Mouse (Mus musculus): ENCODE results near the gene Ccdc28b. TPM values are rescaled to one million over a fixed set of nuclear protein-coding genes. Genes with fewer than 3 reads are reported as not detected.

Ccdc28b gene
- total and polyA plus RNA-seq, 2 experiments from 2014 or later, result 78.8 to 174 TPM

- ATAC-seq (ENCODE audit: low FRiP score) (no peak), DNase-seq (ENCODE audit: low spot score) (no peak)
- Histone ChIP-seq H3K36me3 (ENCODE audit: insufficient read depth, low read length) (peaks cover 3% of the 10 kb centered on the region; the same call in 1 of the 2 replicates), H3K27ac (ENCODE audit: low read depth, low read length) (no peak overlapping the region), H3K9me3 (ENCODE audit: low read length) (no peaks in the 10 kb centered on the region), H3K4me2 (ENCODE audit: low read depth, low read length, poor library complexity, severe bottlenecking) (no peak overlapping the region), H3K9ac (replicated peaks; ENCODE audit: low read length, poor library complexity, severe bottlenecking) (no peak overlapping the region), H3K4me3 (ENCODE audit: low read depth, low read length) (no peak overlapping the region), H3K27me3 (ENCODE audit: insufficient read depth, low read length) (no peaks in the 10 kb centered on the region), H3K4me1 (ENCODE audit: insufficient read depth, low read length) (peaks cover 16% of the 10 kb centered on the region)
- no peak; the same call in 1 of the 2 replicates for TF ChIP-seq CTCF (IDR thresholded peaks at IDR 0.05)
- 95% methylated on average over 7 of the region's 7 CpGs for WGBS
Observed at GRCm38 (mm10) chr4:129617121-129617641, 6.6 kb downstream of the Ccdc28b start.

GRCm38 (mm10) chr4:129616631-129617030 is 7.1 kb downstream of the Ccdc28b start:
- Histone ChIP-seq H3K9me3 (ENCODE audit: low read length) (no peaks in the 10 kb centered on the region), H3K4me3 (ENCODE audit: low read depth, low read length) (no peak overlapping the region), H3K4me2 (ENCODE audit: low read depth, low read length, poor library complexity, severe bottlenecking) (no peak overlapping the region), H3K4me1 (ENCODE audit: insufficient read depth, low read length) (peaks cover 11% of the 10 kb centered on the region; the same call in 1 of the 2 replicates), H3K9ac (replicated peaks; ENCODE audit: low read length, poor library complexity, severe bottlenecking) (no peak overlapping the region), H3K36me3 (ENCODE audit: insufficient read depth, low read length) (peaks cover 3% of the 10 kb centered on the region; the same call in 1 of the 2 replicates), H3K27me3 (ENCODE audit: insufficient read depth, low read length) (no peaks in the 10 kb centered on the region), H3K27ac (ENCODE audit: low read depth, low read length) (no peak overlapping the region)
- no peak for TF ChIP-seq CTCF (IDR thresholded peaks at IDR 0.05)
- 95% methylated on average over 3 of the region's 3 CpGs for WGBS
- DNase-seq (ENCODE audit: low spot score), result no peak
- no peak for ATAC-seq (ENCODE audit: low FRiP score)

- DNase-seq (ENCODE audit: low spot score) (no peak), ATAC-seq (ENCODE audit: low FRiP score) (no peak)
- H3K9ac ChIP-seq (replicated peaks; ENCODE audit: low read length, poor library complexity, severe bottlenecking), result no peak overlapping the region
- TF ChIP-seq CTCF (IDR thresholded peaks at IDR 0.05), result no peak
- H3K9me3 ChIP-seq (ENCODE audit: low read length), result no peaks in the 10 kb centered on the region
- H3K27ac ChIP-seq (ENCODE audit: low read depth, low read length), result no peak overlapping the region
- no peaks in the 10 kb centered on the region for H3K27me3 ChIP-seq (ENCODE audit: insufficient read depth, low read length)
- peaks cover 5% of the 10 kb centered on the region; the same call in 1 of the 2 replicates for H3K4me1 ChIP-seq (ENCODE audit: insufficient read depth, low read length)
- H3K4me3 ChIP-seq (ENCODE audit: low read depth, low read length), result no peak overlapping the region
- H3K4me2 ChIP-seq (ENCODE audit: low read depth, low read length, poor library complexity, severe bottlenecking), result no peak overlapping the region
- H3K36me3 ChIP-seq (ENCODE audit: insufficient read depth, low read length), result peaks cover 3% of the 10 kb centered on the region; the same call in 1 of the 2 replicates
- 88% methylated on average over 9 of the region's 9 CpGs for WGBS
Observed at GRCm38 (mm10) chr4:129615801-129616290, 7.9 kb downstream of the Ccdc28b start.

GRCm38 (mm10) chr4:129614093-129614492 is 9.7 kb downstream of the Ccdc28b start, which contains the start of gene Dcdc2b:
Gene Dcdc2b, minus strand, starts transcription at chr4:129614257.
- 67% methylated on average over 6 of the region's 6 CpGs for WGBS
- Histone ChIP-seq H3K27me3 (ENCODE audit: insufficient read depth, low read length) (no peaks in the 10 kb centered on the region), H3K9me3 (ENCODE audit: low read length) (no peaks in the 10 kb centered on the region), H3K4me3 (ENCODE audit: low read depth, low read length) (no peak within 1 kb of the TSS), H3K36me3 (ENCODE audit: insufficient read depth, low read length) (0 out of 2 replicates have a peak, but pooled peaks cover 3% of the 10 kb centered on the region), H3K4me2 (ENCODE audit: low read depth, low read length, poor library complexity, severe bottlenecking) (no peak within 1 kb of the TSS), H3K27ac (ENCODE audit: low read depth, low read length) (no peak within 1 kb of the TSS), H3K9ac (replicated peaks; ENCODE audit: low read length, poor library complexity, severe bottlenecking) (0 out of 2 replicates have a peak within 1 kb of the TSS, but pooled peaks have one; percentile 29), H3K4me1 (ENCODE audit: insufficient read depth, low read length) (peaks cover 5% of the 10 kb centered on the region; the same call in 1 of the 2 replicates)
- ATAC-seq (ENCODE audit: low FRiP score), result no peak
- TF ChIP-seq CTCF (IDR thresholded peaks at IDR 0.05), result no peak
- no peak for DNase-seq (ENCODE audit: low spot score)

GRCm38 (mm10) chr4:129610472-129610871 is 13.3 kb downstream of the Ccdc28b start:
- Histone ChIP-seq H3K27me3 (ENCODE audit: insufficient read depth, low read length) (no peaks in the 10 kb centered on the region), H3K9ac (replicated peaks; ENCODE audit: low read length, poor library complexity, severe bottlenecking) (no peak overlapping the region), H3K36me3 (ENCODE audit: insufficient read depth, low read length) (peaks cover 11% of the 10 kb centered on the region), H3K27ac (ENCODE audit: low read depth, low read length) (no peak overlapping the region), H3K4me3 (ENCODE audit: low read depth, low read length) (no peak overlapping the region), H3K4me2 (ENCODE audit: low read depth, low read length, poor library complexity, severe bottlenecking) (no peak overlapping the region), H3K4me1 (ENCODE audit: insufficient read depth, low read length) (no peaks in the 10 kb centered on the region), H3K9me3 (ENCODE audit: low read length) (no peaks in the 10 kb centered on the region)
- peak; percentile 20; the same call in 1 of the 2 replicates for ATAC-seq (ENCODE audit: low FRiP score)
- no peak for TF ChIP-seq CTCF (IDR thresholded peaks at IDR 0.05)
- DNase-seq (ENCODE audit: low spot score), result no peak
- WGBS, result 76% methylated on average over 4 of the region's 4 CpGs

GRCm38 (mm10) chr4:129610026-129610425 is 13.7 kb downstream of the Ccdc28b start:
- no peak for DNase-seq (ENCODE audit: low spot score)
- TF ChIP-seq CTCF (IDR thresholded peaks at IDR 0.05), result no peak
- no peak overlapping the region for H3K9ac ChIP-seq (replicated peaks; ENCODE audit: low read length, poor library complexity, severe bottlenecking)
- H3K9me3 ChIP-seq (ENCODE audit: low read length), result no peaks in the 10 kb centered on the region
- no peaks in the 10 kb centered on the region for H3K27me3 ChIP-seq (ENCODE audit: insufficient read depth, low read length)
- no peak overlapping the region for H3K4me3 ChIP-seq (ENCODE audit: low read depth, low read length)
- no peak overlapping the region for H3K27ac ChIP-seq (ENCODE audit: low read depth, low read length)
- H3K4me2 ChIP-seq (ENCODE audit: low read depth, low read length, poor library complexity, severe bottlenecking), result no peak overlapping the region
- 69% methylated on average over 4 of the region's 4 CpGs for WGBS
- peaks cover 11% of the 10 kb centered on the region for H3K36me3 ChIP-seq (ENCODE audit: insufficient read depth, low read length)
- ATAC-seq (ENCODE audit: low FRiP score), result no peak
- no peaks in the 10 kb centered on the region for H3K4me1 ChIP-seq (ENCODE audit: insufficient read depth, low read length)
